Mouse (Mus musculus) mouse embryonic stem cell (cell line): ENCODE data around the gene Zranb3.
"Not testable (repeated sequence)": the region's sequence is repeated elsewhere in the genome, so short reads cannot be mapped to it uniquely, and the experiment has no call there.

Source experiments
- in situ Hi-C, 2 experiments: fragments of 300-500 bp; cut with MboI; formaldehyde crosslinking; loops; 1 replicate in 1 of 2; 3 replicates in 1 of 2; pipeline ENCODE4 v1.14.3; 2019 to 2020; ENCODE audit warnings: low sequenced_read_pairs in 2 of 2, low pct_unique_long_range_greater_than_20kb in 1 of 2, mixed read lengths in 1 of 2; ENCODE audit not compliant: unreplicated experiment in 1 of 2

Gene Zranb3

GRCm38 (mm10) chr1:128102641-128103461 lies at the start of gene Zranb3, which contains the start of gene R3hdm1:
TSS of gene Zranb3 (minus strand) at chr1:128103047.
TSS of gene R3hdm1 (plus strand) at chr1:128103301.
- in situ Hi-C loops: no loop called here

GRCm38 (mm10) chr1:128141737-128142136 lies 38.9 kb upstream of the Zranb3 start:
- in situ Hi-C loops: no loop called here

- in situ Hi-C loops: no loop called here
Measured at GRCm38 (mm10) chr1:128141039-128141438, 38.2 kb upstream of the Zranb3 start.

GRCm38 (mm10) chr1:128136222-128136621 lies 33.4 kb upstream of the Zranb3 start:
- in situ Hi-C loops: not testable (repeated sequence)

GRCm38 (mm10) chr1:128120913-128121627 lies 18.2 kb upstream of the Zranb3 start:
- in situ Hi-C loops: no loop called here

GRCm38 (mm10) chr1:128103520-128104088 lies 757 bp upstream of the Zranb3 start:
- in situ Hi-C loops: no loop called here

- in situ Hi-C loops: no loop called here
Measured at GRCm38 (mm10) chr1:128102251-128102640, 601 bp downstream of the Zranb3 start.

GRCm38 (mm10) chr1:128098309-128098708 lies 4.5 kb downstream of the Zranb3 start:
- in situ Hi-C loops: no loop called here

GRCm38 (mm10) chr1:128094686-128095085 lies 8.2 kb downstream of the Zranb3 start:
- in situ Hi-C loops: no loop called here

- in situ Hi-C loops: no loop called here
Measured at GRCm38 (mm10) chr1:128082800-128083199, 20.0 kb downstream of the Zranb3 start.

GRCm38 (mm10) chr1:128081873-128082272 lies 21.0 kb downstream of the Zranb3 start:
- in situ Hi-C loops: no loop called here

GRCm38 (mm10) chr1:128080936-128081696 lies 21.7 kb downstream of the Zranb3 start:
- in situ Hi-C loops: no loop called here

- in situ Hi-C loops: no loop called here
Measured at GRCm38 (mm10) chr1:128078646-128079045, 24.2 kb downstream of the Zranb3 start.

- in situ Hi-C loops: no loop called here
Measured at GRCm38 (mm10) chr1:128077788-128078187, 25.1 kb downstream of the Zranb3 start.

GRCm38 (mm10) chr1:128076791-128077479 lies 25.9 kb downstream of the Zranb3 start:
- in situ Hi-C loops: no loop called here

GRCm38 (mm10) chr1:128073051-128073450 lies 29.8 kb downstream of the Zranb3 start:
- in situ Hi-C loops: no loop called here

- in situ Hi-C loops: no loop called here
Measured at GRCm38 (mm10) chr1:128070003-128070402, 32.8 kb downstream of the Zranb3 start.

- in situ Hi-C loops: no loop called here
Measured at GRCm38 (mm10) chr1:128068945-128069397, 33.9 kb downstream of the Zranb3 start.
